Mouse (Mus musculus) gastrocnemius, adult 2 months (tissue): ENCODE data around the gene Gse1. TPM values are rescaled to one million over a fixed set of nuclear protein-coding genes. Genes with fewer than 3 reads are reported as not detected.
A peak's percentile ranks its signal among the peaks of the same experiment; 100 is the strongest.

ENCODE experiments used
- DNase-seq: peaks from one replicate; pipeline ENCODE4 v3.0.0; 2022
- H3K27ac ChIP-seq: fragments of 200-600 bp; 2 replicates; pipeline ENCODE4 v1.8.1; 2022; ENCODE audit warnings: mild to moderate bottlenecking
- H3K4me3 ChIP-seq: fragments of 200-600 bp; 2 replicates; pipeline ENCODE4 v1.8.1; 2022; ENCODE audit warnings: mild to moderate bottlenecking, moderate library complexity
- CTCF ChIP-seq: fragments of 200-600 bp; IDR thresholded peaks from 2 replicates; pipeline ENCODE4 v1.8.1; 2022; ENCODE audit warnings: antibody characterized with exemption, mild to moderate bottlenecking, moderate library complexity
- intact Hi-C: fragments of 180-260 bp; cut with DNase I; formaldehyde crosslinking; loops from one replicate; pipeline ENCODE4 v1.15.1; 2025
- total RNA-seq, 2 experiments: library from RNA; stranded (reverse); gene quantifications; 2 replicates each; pipeline ENCODE4 v1.2.3; 2021

Gse1 gene
- total RNA-seq, 2 experiments from 2014 or later = 26.5 to 37.3 TPM

- peak; percentile 58 for DNase-seq
- H3K27ac ChIP-seq = peak overlapping the region; percentile 95
- TF ChIP-seq CTCF = peak; percentile 9; the same call in 1 of the 2 replicates
- peak overlapping the region; percentile 66 for H3K4me3 ChIP-seq
- intact Hi-C loops = no loop called here
These were observed 38.0 kb upstream of the Gse1 start for GRCm38 (mm10) chr8:120190107-120190809.

GRCm38 (mm10) chr8:120190810-120191413 lies 37.3 kb upstream of the Gse1 start:
- Histone ChIP-seq H3K27ac (peak overlapping the region; percentile 95), H3K4me3 (peak overlapping the region; percentile 66)
- DNase-seq = peak; percentile 100
- intact Hi-C loops = no loop called here
- TF ChIP-seq CTCF = no peak

- peak overlapping the region; percentile 95 for H3K27ac ChIP-seq
- intact Hi-C loops = no loop called here
- TF ChIP-seq CTCF = no peak
- H3K4me3 ChIP-seq = no peak overlapping the region
- no peak for DNase-seq
These were observed 36.6 kb upstream of the Gse1 start for GRCm38 (mm10) chr8:120191633-120192032.

GRCm38 (mm10) chr8:120192118-120192517 lies 36.1 kb upstream of the Gse1 start:
- Histone ChIP-seq H3K27ac (peak overlapping the region; percentile 95), H3K4me3 (no peak overlapping the region)
- intact Hi-C loops = no loop called here
- no peak for DNase-seq
- TF ChIP-seq CTCF = no peak

GRCm38 (mm10) chr8:120201351-120201750 lies 26.9 kb upstream of the Gse1 start:
- Histone ChIP-seq H3K27ac (no peak overlapping the region), H3K4me3 (no peak overlapping the region)
- intact Hi-C loops = no loop called here
- TF ChIP-seq CTCF = no peak
- DNase-seq = no peak

GRCm38 (mm10) chr8:120202546-120202945 lies 25.7 kb upstream of the Gse1 start:
- 0 out of 2 replicates have a peak overlapping the region, but pooled peaks have one; percentile 28 for H3K27ac ChIP-seq
- H3K4me3 ChIP-seq = no peak overlapping the region
- intact Hi-C loops = no loop called here
- peak; percentile 28 for DNase-seq
- no peak for TF ChIP-seq CTCF

- no peak for TF ChIP-seq CTCF
- H3K27ac ChIP-seq = peak overlapping the region; percentile 46
- no peak overlapping the region for H3K4me3 ChIP-seq
- peak; percentile 58 for DNase-seq
- intact Hi-C loops = no loop called here
These were observed 23.4 kb upstream of the Gse1 start for GRCm38 (mm10) chr8:120204736-120205360.

- intact Hi-C loops = no loop called here
- no peak for TF ChIP-seq CTCF
- DNase-seq = no peak
These were observed 22.3 kb upstream of the Gse1 start for GRCm38 (mm10) chr8:120205916-120206315.

GRCm38 (mm10) chr8:120207364-120207763 lies 20.9 kb upstream of the Gse1 start:
- DNase-seq = no peak
- TF ChIP-seq CTCF = peak; percentile 51
- H3K27ac ChIP-seq = no peak overlapping the region
- intact Hi-C loops = no loop called here
- no peak overlapping the region for H3K4me3 ChIP-seq

More at GRCm38 (mm10) chr8:120205916-120206315, 22.3 kb upstream of the Gse1 start:
- Histone ChIP-seq H3K4me3 (no peak overlapping the region), H3K27ac (peak overlapping the region; percentile 46; the same call in 1 of the 2 replicates)

GRCm38 (mm10) chr8:120208113-120208512 lies 20.1 kb upstream of the Gse1 start:
- intact Hi-C loops = no loop called here

GRCm38 (mm10) chr8:120211345-120211744 lies 16.9 kb upstream of the Gse1 start:
- intact Hi-C loops = loop anchor here (2.0 to 10.0 kb wide), 2 partner anchors 31 to 53 kb away; no protein-coding TSS in a partner anchor
- Histone ChIP-seq H3K27ac (peak overlapping the region; percentile 80), H3K4me3 (no peak overlapping the region)
- peak; percentile 45 for TF ChIP-seq CTCF
- peak; percentile 86 for DNase-seq

More at GRCm38 (mm10) chr8:120208113-120208512, 20.1 kb upstream of the Gse1 start:
- TF ChIP-seq CTCF = no peak
- H3K27ac ChIP-seq = no peak overlapping the region
- no peak overlapping the region for H3K4me3 ChIP-seq
- DNase-seq = no peak

- intact Hi-C loops = loop anchor here (10.0 kb wide), 1 partner anchor 52 kb away; no protein-coding TSS in a partner anchor
- peak overlapping the region; percentile 75 for H3K27ac ChIP-seq
- no peak overlapping the region for H3K4me3 ChIP-seq
- TF ChIP-seq CTCF = no peak
- no peak for DNase-seq
These were observed 15.7 kb upstream of the Gse1 start for GRCm38 (mm10) chr8:120212596-120212995.

GRCm38 (mm10) chr8:120213229-120213628 lies 15.0 kb upstream of the Gse1 start:
- intact Hi-C loops = loop anchor here (10.0 kb wide), 1 partner anchor 52 kb away; no protein-coding TSS in a partner anchor
- Histone ChIP-seq H3K27ac (peak overlapping the region; percentile 75), H3K4me3 (no peak overlapping the region)
- TF ChIP-seq CTCF = no peak
- DNase-seq = no peak
